Mouse (Mus musculus) spleen, adult 2 months (tissue): ENCODE data around the gene H2-D1.
A peak's percentile ranks its signal among the peaks of the same experiment; 100 is the strongest.

ENCODE experiments used
- CTCF ChIP-seq: fragments of 200-500 bp; IDR thresholded peaks from 2 replicates; pipeline ENCODE4 v1.5.1; 2011; ENCODE audit warnings: mild to moderate bottlenecking, inconsistent platforms; ENCODE audit not compliant: insufficient read depth, insufficient read length, insufficient replicate concordance; ENCODE audit errors: extremely low read depth
- POLR2A ChIP-seq: fragments of 200-500 bp; IDR thresholded peaks from 2 replicates; pipeline ENCODE4 v1.6.1; 2011; ENCODE audit warnings: low read depth, low read length, inconsistent platforms

- TF ChIP-seq CTCF: peak; percentile 89
- no peak for TF ChIP-seq POLR2A
Measured at GRCm38 (mm10) chr17:35232043-35232442, 30.5 kb upstream of the H2-D1 start.
